Mouse (Mus musculus): Measurements from ENCODE around the gene Tuba1a.

DNA sequence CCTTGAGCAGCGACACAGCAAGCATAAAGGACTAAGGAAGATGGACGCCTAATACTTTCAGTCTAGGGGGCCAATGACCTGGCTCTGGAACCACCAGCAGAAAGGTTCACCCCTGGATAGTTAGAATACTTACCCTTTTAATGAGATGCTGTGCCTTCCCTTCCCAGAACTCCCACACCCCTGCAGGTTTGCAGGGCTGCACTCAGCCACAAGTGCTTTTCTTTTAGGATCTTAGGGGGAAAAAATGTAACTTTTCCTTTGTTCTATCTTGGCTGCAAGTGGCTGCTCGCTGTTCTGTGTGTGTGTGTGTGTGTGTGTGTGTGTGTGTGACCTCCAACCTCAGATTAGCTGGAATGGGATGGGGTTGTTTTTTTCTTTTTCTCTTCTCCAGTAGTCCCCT is 35.3 kb upstream of the Tuba1a start:
- no peak for TF ChIP-seq CTCF (IDR thresholded peaks at IDR 0.05)
- no peak for TF ChIP-seq EP300 (IDR thresholded peaks at IDR 0.05)

Measured in lung, postnatal 0 days (tissue).